Mouse (Mus musculus) heart, embryonic 11.5 days (tissue): ENCODE results near the gene Jup. TPM values are rescaled to one million over a fixed set of nuclear protein-coding genes. Genes with fewer than 3 reads are reported as not detected.

ENCODE experiments used
- microRNA-seq: library from miRNA; unstranded; fragments of <30 nt; microRNA quantifications from one replicate; pipeline ENCODE4, GENCODE M21; 2016; ENCODE audit warnings: borderline number of aligned reads
- polyA plus RNA-seq: library from polyadenylated mRNA; unstranded; fragments of >200 nt; fragmentation: Nextera tagmentation; extraction: Ambion mirVana; gene quantifications from 2 replicates; pipeline ENCODE4 v1.2.1, GENCODE M21; 2014

Gene Jup
- polyA plus RNA-seq, 1 experiment from 2014 or later, result 72.2 TPM

Small RNA genes lying within 50 kb of the gene (microRNA-seq; reads per million reads assigned to microRNA genes)
- gene Gm27374, result not detected

Other genes with a start within 250 kb of the Jup start
- 48.4 and 69.2 TPM in 2 replicates for gene Krt19, start 249.1 kb downstream of the Jup start, polyA plus RNA-seq
- not detected in 2 replicates for gene Krt9, start 204.5 kb downstream of the Jup start, polyA plus RNA-seq
- gene Krt14, start 190.2 kb downstream of the Jup start, polyA plus RNA-seq, result 1.4 and 1.7 TPM in 2 replicates
- gene Krt16, start 148.9 kb downstream of the Jup start, polyA plus RNA-seq, result not detected in 2 replicates
- gene Krt17, start 136.7 kb downstream of the Jup start, polyA plus RNA-seq, result 0.14 and 0.82 TPM in 2 replicates
- gene Krt42, start 127.9 kb downstream of the Jup start, polyA plus RNA-seq, result 0.20 TPM in 1 of 2 replicates, not detected in the other
- gene Eif1, start 77.9 kb downstream of the Jup start, polyA plus RNA-seq, result 1,605 and 1,756 TPM in 2 replicates
- gene Gast, start 63.4 kb downstream of the Jup start, polyA plus RNA-seq, result not detected in 2 replicates
- 3.0 and 3.4 TPM in 2 replicates for gene Hap1, start 41.6 kb downstream of the Jup start, polyA plus RNA-seq
- 67.2 and 70.6 TPM in 2 replicates for gene P3h4, start 17.1 kb upstream of the Jup start, polyA plus RNA-seq
- 89.3 and 107 TPM in 2 replicates for gene Fkbp10, start 17.9 kb upstream of the Jup start, polyA plus RNA-seq
- gene Nt5c3b, start 44.0 kb upstream of the Jup start, polyA plus RNA-seq, result 98.8 and 111 TPM in 2 replicates
- 0.28 and 0.83 TPM in 2 replicates for gene Klhl10, start 44.2 kb upstream of the Jup start, polyA plus RNA-seq
- gene Klhl11, start 75.0 kb upstream of the Jup start, polyA plus RNA-seq, result 8.1 and 8.9 TPM in 2 replicates
- 76.6 and 93.9 TPM in 2 replicates for gene Acly, start 130.2 kb upstream of the Jup start, polyA plus RNA-seq
- gene Ttc25, start 147.8 kb upstream of the Jup start, polyA plus RNA-seq, result 0.31 and 1.1 TPM in 2 replicates
- 15.7 and 19.0 TPM in 2 replicates for gene Cnp, start 177.1 kb upstream of the Jup start, polyA plus RNA-seq
- 65.4 and 66.9 TPM in 2 replicates for gene Nkiras2, start 221.5 kb upstream of the Jup start, polyA plus RNA-seq
- 69.4 and 85.1 TPM in 2 replicates for gene Dnajc7, start 222.4 kb upstream of the Jup start, polyA plus RNA-seq